31 mouse cellular contexts compared by ENCODE assay signal in genomic region chr15:7624689-7625472, GRCm38 (mm10).
DNase-seq lines count a peak whose midpoint lies in the region; ATAC-seq and TF ChIP-seq lines count a peak whose summit lies in the region.
"Had no signal": no experiment of that assay in that cellular context is flagged by ENCODE, and none has a peak within 500 bp of the region (broad histone marks: within the 10 kb centered on the region; RNA-seq: fewer than 3 reads in every experiment).

No protein-coding gene starts in this region.

- H3K4me1 ChIP-seq in kidney, embryonic 14.5 days (ENCODE audit: control insufficient read depth, insufficient read depth, low read length) = peaks cover 8% of the 10 kb centered on the region; the same call in 1 of the 2 replicates
- H3K4me1 ChIP-seq in kidney, postnatal 0 days (replicated peaks; ENCODE audit: insufficient read depth, low read length) = no peaks in the 10 kb centered on the region
- peaks cover 6% of the 10 kb centered on the region for H3K4me1 ChIP-seq in limb, embryonic 10.5 days
- H3K4me1 ChIP-seq in lung, postnatal 0 days (ENCODE audit: insufficient read depth, low read depth, low read length) = no peaks in the 10 kb centered on the region
- H3K4me1 ChIP-seq: forebrain, embryonic 10.5 days; forebrain, embryonic 13.5 days; heart, embryonic 12.5 days; heart, embryonic 15.5 days; hindbrain, embryonic 10.5 days; hindbrain, embryonic 13.5 days had no signal

- DNase-seq in kidney, adult 8-10 months = no peak
- peak; percentile 96 for DNase-seq in kidney, postnatal 0 days (ENCODE audit: low spot score)
- no peak for DNase-seq in kidney, adult 9 months
- peak; percentile 47 for DNase-seq in forelimb bud, embryonic 11.5 days (ENCODE audit: low read depth, low spot score)
- peak; percentile 37 for DNase-seq in limb, embryonic 10.5 days (ENCODE audit: low spot score)
- DNase-seq in lung, postnatal 0 days (ENCODE audit: low spot score) = no peak
- DNase-seq in gastrocnemius, postnatal 25 days = no peak
- DNase-seq: adrenal gland, postnatal 10 days; adrenal gland, postnatal 36 days; B cell, adult 2 months; cerebellum, adult 18-20 months; cerebellum, adult 9-10 months; cerebellum, postnatal 25 days; embryo, embryonic 11 days; gastrocnemius, adult 2 months; gastrocnemius, postnatal 14 days; heart, adult 18-20 months; heart, postnatal 10 days; heart, postnatal 36 days had no signal

- no peak overlapping the region for H3K9ac ChIP-seq in kidney, embryonic 14.5 days (ENCODE audit: low read depth, low read length)
- no peak overlapping the region for H3K9ac ChIP-seq in kidney, postnatal 0 days (ENCODE audit: low read depth, low read length)
- no peak overlapping the region for H3K9ac ChIP-seq in lung, postnatal 0 days (replicated peaks; ENCODE audit: low read depth)
- H3K9ac ChIP-seq: forebrain, embryonic 13.5 days; heart, embryonic 12.5 days; heart, embryonic 15.5 days; hindbrain, embryonic 13.5 days had no signal

- TF ChIP-seq CTCF in kidney, postnatal 0 days (IDR thresholded peaks at IDR 0.05; ENCODE audit: low read depth) = no peak
- TF ChIP-seq CTCF in lung, postnatal 0 days (IDR thresholded peaks at IDR 0.05) = no peak

- H3K27ac ChIP-seq in kidney, embryonic 14.5 days (ENCODE audit: low read depth, low read length) = no peak overlapping the region
- no peak overlapping the region for H3K27ac ChIP-seq in kidney, postnatal 0 days
- no peak overlapping the region for H3K27ac ChIP-seq in limb, embryonic 10.5 days
- no peak overlapping the region for H3K27ac ChIP-seq in lung, postnatal 0 days (ENCODE audit: low read length)
- H3K27ac ChIP-seq: forebrain, embryonic 10.5 days; forebrain, embryonic 13.5 days; gastrocnemius, adult 2 months; heart, embryonic 15.5 days; hindbrain, embryonic 10.5 days; hindbrain, embryonic 13.5 days had no signal

- H3K36me3 ChIP-seq in kidney, embryonic 14.5 days (ENCODE audit: control insufficient read depth, insufficient read depth, low read length) = no peaks in the 10 kb centered on the region
- H3K36me3 ChIP-seq in kidney, postnatal 0 days (ENCODE audit: insufficient read depth, low read length) = no peaks in the 10 kb centered on the region
- H3K36me3 ChIP-seq in limb, embryonic 10.5 days = no peaks in the 10 kb centered on the region
- H3K36me3 ChIP-seq in lung, postnatal 0 days (ENCODE audit: insufficient read depth, low read length) = no peaks in the 10 kb centered on the region
- H3K36me3 ChIP-seq: forebrain, embryonic 10.5 days; G1E; heart, embryonic 12.5 days; heart, embryonic 15.5 days; hindbrain, embryonic 10.5 days; hindbrain, embryonic 13.5 days had no signal

- H3K9me3 ChIP-seq in kidney, embryonic 14.5 days (ENCODE audit: control insufficient read depth, low read length) = no peaks in the 10 kb centered on the region
- H3K9me3 ChIP-seq in kidney, postnatal 0 days (replicated peaks; ENCODE audit: low read length) = no peaks in the 10 kb centered on the region
- H3K9me3 ChIP-seq in limb, embryonic 10.5 days (replicated peaks) = no peaks in the 10 kb centered on the region
- H3K9me3 ChIP-seq in lung, postnatal 0 days (ENCODE audit: low read length) = no peaks in the 10 kb centered on the region
- H3K9me3 ChIP-seq: forebrain, embryonic 10.5 days; forebrain, embryonic 13.5 days; G1E; heart, embryonic 12.5 days; heart, embryonic 15.5 days; hindbrain, embryonic 10.5 days; hindbrain, embryonic 13.5 days had no signal

- H3K27me3 ChIP-seq in kidney, embryonic 14.5 days (ENCODE audit: control insufficient read depth, insufficient read depth, low read length) = no peaks in the 10 kb centered on the region
- no peaks in the 10 kb centered on the region for H3K27me3 ChIP-seq in kidney, postnatal 0 days (ENCODE audit: insufficient read depth, low read length)
- no peaks in the 10 kb centered on the region for H3K27me3 ChIP-seq in limb, embryonic 10.5 days (ENCODE audit: low read depth, poor library complexity, severe bottlenecking)
- 0 out of 2 replicates have a peak, but pooled peaks cover 2% of the 10 kb centered on the region for H3K27me3 ChIP-seq in lung, postnatal 0 days (replicated peaks; ENCODE audit: insufficient read depth, low read length)
- H3K27me3 ChIP-seq: CH12.LX; forebrain, embryonic 13.5 days; heart, embryonic 15.5 days; hindbrain, embryonic 13.5 days; Patski had no signal

- H3K4me3 ChIP-seq in kidney, embryonic 14.5 days (ENCODE audit: low read length) = no peak overlapping the region
- no peak overlapping the region for H3K4me3 ChIP-seq in kidney, postnatal 0 days (replicated peaks; ENCODE audit: low read depth, low read length)
- no peak overlapping the region for H3K4me3 ChIP-seq in limb, embryonic 10.5 days
- no peak overlapping the region for H3K4me3 ChIP-seq in lung, postnatal 0 days (ENCODE audit: low read depth, low read length)
- H3K4me3 ChIP-seq: forebrain, embryonic 10.5 days; forebrain, embryonic 13.5 days; gastrocnemius, adult 2 months; heart, embryonic 12.5 days; heart, embryonic 15.5 days; hindbrain, embryonic 10.5 days; hindbrain, embryonic 13.5 days had no signal

- TF ChIP-seq EP300 in lung, postnatal 0 days (IDR thresholded peaks at IDR 0.05) = no peak

- ATAC-seq in kidney, embryonic 14.5 days (ENCODE audit: low FRiP score, low TSS enrichment) = peak; percentile 95
- ATAC-seq in kidney, postnatal 0 days (replicated peaks; ENCODE audit: low FRiP score, low read depth) = peak; percentile 90
- ATAC-seq in lung, postnatal 0 days = no peak
- ATAC-seq: forebrain, embryonic 13.5 days; forebrain, embryonic 16.5 days; hindbrain, embryonic 16.5 days; Patski had no signal

- WGBS in kidney, embryonic 14.5 days = 14% methylated on average over 6 of the region's 6 CpGs
- 17% methylated on average over 6 of the region's 6 CpGs for WGBS in kidney, postnatal 0 days
- 32% methylated on average over 6 of the region's 6 CpGs for WGBS in limb, embryonic 10.5 days
- WGBS in lung, postnatal 0 days = 62% methylated on average over 6 of the region's 6 CpGs

- H3K4me2 ChIP-seq in kidney, embryonic 14.5 days (replicated peaks; ENCODE audit: low read depth, low read length) = no peak overlapping the region
- H3K4me2 ChIP-seq in kidney, postnatal 0 days (ENCODE audit: low read length) = no peak overlapping the region
- no peak overlapping the region for H3K4me2 ChIP-seq in lung, postnatal 0 days (replicated peaks; ENCODE audit: low read depth, low read length)
- H3K4me2 ChIP-seq: forebrain, embryonic 13.5 days; heart, embryonic 12.5 days; heart, embryonic 15.5 days; hindbrain, embryonic 13.5 days had no signal

Comparison
In these comparisons a context has a peak if more than half of its experiments do, and no peak if none do; other contexts are left out.
1. DNase-seq: peak in kidney, postnatal 0 days (single experiment), forelimb bud, embryonic 11.5 days (single experiment) and limb, embryonic 10.5 days (single experiment); none in kidney, adult 8-10 months (0 of 2), kidney, adult 9 months (single experiment), lung, postnatal 0 days (single experiment) and gastrocnemius, postnatal 25 days (single experiment).